Mouse (Mus musculus) neural tube, embryonic 10.5 days (tissue): ENCODE data around the gene Mtor.

Experiments used
- DNase-seq: peaks from one replicate; pipeline ENCODE4 v3.0.0-alpha.2; 2017; ENCODE audit warnings: low spot score; ENCODE audit errors: extremely low spot score

Gene Mtor

GRCm38 (mm10) chr4:148531341-148531740 is 82.9 kb downstream of the Mtor start:
- no peak for DNase-seq

DNA sequence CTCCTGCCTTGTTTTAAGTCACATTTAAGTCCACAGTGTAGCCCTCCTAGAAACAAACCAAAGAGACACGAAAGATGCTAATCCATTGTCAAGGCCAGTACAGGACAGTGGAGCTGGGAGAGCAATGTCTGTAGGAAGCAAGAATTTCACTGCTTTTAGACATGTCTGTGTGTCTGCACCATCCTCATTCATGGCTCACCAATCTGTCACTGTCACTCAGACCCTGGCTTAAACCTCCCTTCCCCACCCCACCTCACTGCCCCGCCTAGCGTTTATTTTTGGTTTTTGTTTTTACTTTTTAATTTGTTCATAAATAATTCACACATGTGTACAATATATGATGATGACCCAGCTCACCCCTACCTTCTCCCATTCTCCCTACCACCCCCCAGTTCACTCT is 84.1 kb downstream of the Mtor start:
- DNase-seq = no peak

GRCm38 (mm10) chr4:148533613-148534328 is 85.4 kb downstream of the Mtor start:
- DNase-seq = no peak

- DNase-seq = no peak
Measured at GRCm38 (mm10) chr4:148535876-148536275, 87.5 kb downstream of the Mtor start.

GRCm38 (mm10) chr4:148549106-148549505 is 100.7 kb downstream of the Mtor start:
- DNase-seq = no peak

- DNase-seq = no peak
Measured at GRCm38 (mm10) chr4:148557766-148558165, 109.4 kb downstream of the Mtor start.

DNA sequence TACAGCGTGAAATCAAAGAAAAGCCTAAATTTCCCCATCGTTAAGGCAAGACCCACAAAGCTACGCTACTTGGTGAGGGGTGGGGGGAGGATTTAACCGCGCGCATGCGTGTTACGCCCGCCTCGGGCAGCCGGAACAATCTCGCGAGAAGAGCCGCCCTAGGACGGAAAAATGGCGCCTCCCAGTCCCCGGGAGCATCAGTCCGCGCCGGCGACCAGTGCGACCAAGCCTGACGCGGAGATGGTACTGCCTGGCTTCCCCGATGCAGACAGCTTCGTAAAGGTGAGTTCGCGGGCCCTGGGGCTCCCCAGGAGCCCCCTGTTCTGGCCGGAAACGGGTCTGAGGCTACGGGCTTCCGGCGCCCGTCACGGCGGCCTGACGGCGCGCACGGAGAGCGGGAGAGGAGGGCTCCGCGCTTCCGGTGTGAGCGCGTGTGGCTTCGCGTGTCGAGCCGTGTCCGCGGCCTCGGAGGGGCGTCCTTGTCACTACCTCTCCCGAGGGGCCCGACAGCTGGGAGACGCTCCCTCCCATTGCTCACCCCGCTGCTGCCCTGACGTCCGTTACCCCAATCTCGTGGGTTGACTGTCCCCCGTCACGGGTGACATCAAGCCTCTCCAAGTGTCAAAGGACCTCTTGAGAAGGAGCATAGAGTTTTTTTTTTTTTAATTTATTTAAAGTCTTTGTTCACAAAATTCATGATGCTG is 110.0 kb downstream of the Mtor start, which contains the start of gene Exosc10:
Exosc10 (plus strand) TSS at position 133 of the 704 bp plus-strand sequence.
- DNase-seq = peak; percentile 88

DNA sequence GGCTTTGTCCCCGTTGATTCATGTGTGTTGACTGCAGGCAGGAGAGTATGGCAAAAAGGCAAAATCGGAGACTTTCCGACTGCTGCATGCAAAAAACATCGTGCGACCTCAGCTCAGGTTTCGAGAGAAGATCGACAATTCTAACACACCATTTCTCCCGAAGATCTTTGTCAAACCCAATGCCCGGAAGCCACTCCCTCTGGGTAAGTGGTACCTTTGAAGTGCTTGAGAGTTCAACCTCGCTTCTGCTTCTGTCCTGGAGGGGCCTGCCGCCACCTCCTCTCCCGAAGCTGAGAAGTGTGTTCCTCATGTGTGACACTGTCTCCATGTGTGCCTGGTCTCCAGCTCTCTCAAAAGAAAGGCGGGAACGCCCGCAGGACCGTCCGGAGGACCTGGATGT is 114.3 kb downstream of the Mtor start:
- no peak for DNase-seq

- DNase-seq = no peak
Measured at GRCm38 (mm10) chr4:148563595-148563994, 115.2 kb downstream of the Mtor start.

GRCm38 (mm10) chr4:148570138-148570537 is 121.7 kb downstream of the Mtor start:
- DNase-seq = no peak

GRCm38 (mm10) chr4:148570693-148571295 is 122.4 kb downstream of the Mtor start:
- DNase-seq = no peak

DNA sequence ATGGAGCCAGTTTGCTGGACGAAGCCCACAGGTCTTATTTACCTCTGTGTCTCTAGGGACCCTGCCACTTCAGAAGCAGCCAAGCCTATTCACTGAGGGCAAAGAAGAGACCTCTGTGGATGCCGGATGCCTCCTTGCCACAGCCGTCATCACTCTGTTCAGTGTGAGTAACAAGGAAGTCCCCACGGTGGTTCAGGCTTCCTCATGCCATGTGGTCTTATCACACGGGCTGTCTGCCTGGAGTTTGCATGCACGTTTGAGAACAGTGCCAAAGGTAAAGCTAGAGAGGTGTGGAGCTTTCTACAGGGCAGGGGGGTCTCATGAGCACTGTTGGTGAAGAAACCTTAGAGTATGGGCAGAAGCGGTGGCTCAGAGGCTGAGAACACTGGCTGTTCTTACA is 124.8 kb downstream of the Mtor start:
- no peak for DNase-seq

GRCm38 (mm10) chr4:148580765-148581164 is 132.4 kb downstream of the Mtor start:
- DNase-seq = no peak

GRCm38 (mm10) chr4:148581422-148581821 is 133.0 kb downstream of the Mtor start:
- no peak for DNase-seq

DNA sequence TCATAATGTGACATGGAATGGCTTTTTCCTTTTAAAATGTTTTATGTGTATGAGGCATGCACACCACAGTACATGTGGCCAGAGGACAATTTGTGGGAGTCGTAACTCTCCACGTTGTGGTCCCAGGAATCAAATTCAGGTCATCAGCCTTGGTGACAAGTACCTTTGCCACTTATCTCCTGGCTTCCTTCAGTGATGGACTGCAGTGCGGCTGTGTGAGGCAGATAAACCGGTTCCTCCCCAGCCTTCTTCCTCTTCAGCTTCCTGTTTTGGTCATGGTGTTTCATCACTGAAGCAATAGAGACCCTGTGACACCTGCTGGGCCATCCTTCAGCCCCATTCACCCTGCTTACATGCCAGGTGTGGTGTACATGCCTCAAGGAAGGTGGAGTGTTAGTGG is 134.8 kb downstream of the Mtor start:
- no peak for DNase-seq

GRCm38 (mm10) chr4:148586648-148587047 is 138.2 kb downstream of the Mtor start:
- no peak for DNase-seq

DNA sequence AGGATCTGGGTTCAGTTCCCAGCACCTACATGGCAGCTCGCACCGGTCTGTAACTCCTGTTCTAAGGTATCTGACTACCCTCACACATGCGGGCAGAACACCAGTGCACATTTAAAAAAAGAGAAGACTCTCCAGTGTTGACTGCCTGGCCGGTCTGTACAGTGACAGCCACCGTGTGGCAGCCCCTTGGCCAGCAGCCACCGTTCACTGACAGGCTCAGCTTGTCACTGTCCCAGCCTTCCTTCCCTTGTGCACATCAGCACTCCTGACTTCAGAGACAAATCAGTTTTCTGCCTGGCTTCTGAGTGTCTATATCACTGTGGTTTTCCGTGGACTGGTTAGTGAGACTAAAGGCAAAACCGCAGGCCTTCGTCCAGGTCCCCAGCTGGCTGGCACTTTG is 140.4 kb downstream of the Mtor start:
- no peak for DNase-seq

GRCm38 (mm10) chr4:148589565-148589964 is 141.2 kb downstream of the Mtor start:
- no peak for DNase-seq

DNA sequence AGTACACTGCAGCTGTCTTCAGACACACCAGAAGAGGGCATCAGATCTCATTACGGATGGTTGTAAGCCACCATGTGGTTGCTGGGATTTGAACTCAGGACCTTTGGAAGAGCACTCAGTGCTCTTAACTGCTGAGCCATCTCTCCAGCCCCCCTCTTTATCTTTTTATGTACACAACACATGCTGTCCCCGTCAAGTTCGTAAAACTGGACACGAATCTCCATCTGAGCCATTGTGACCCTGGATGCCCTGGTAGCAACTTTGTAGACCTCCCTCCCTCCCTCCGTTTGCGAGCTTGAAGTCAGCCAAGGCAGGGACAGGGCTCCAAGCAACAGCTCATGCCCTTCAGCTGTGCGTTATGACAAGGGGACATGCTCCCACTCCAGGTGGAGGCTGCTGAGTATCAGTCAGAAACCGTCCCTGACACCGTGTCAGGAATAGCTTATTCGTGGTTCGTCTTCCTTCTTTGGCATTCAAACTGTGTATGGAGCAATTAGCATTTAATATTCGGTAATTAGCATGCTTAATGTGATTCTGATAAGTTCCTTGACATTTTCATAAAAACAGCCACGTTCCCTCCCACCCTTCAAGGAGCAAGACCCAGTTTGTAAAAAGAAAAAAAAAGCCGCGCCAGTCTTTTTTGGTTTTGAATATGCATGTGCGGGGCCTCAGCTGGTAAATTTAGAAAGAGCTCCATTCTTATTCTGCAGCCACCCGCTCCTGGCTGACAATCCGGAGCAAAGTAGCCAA is 142.2 kb downstream of the Mtor start:
- peak; percentile 55 for DNase-seq

GRCm38 (mm10) chr4:148591171-148591630 is 142.8 kb downstream of the Mtor start, which contains the start of gene Srm:
Gene Srm (plus strand): TSS chr4:148591503.
- peak; percentile 94 for DNase-seq

DNA sequence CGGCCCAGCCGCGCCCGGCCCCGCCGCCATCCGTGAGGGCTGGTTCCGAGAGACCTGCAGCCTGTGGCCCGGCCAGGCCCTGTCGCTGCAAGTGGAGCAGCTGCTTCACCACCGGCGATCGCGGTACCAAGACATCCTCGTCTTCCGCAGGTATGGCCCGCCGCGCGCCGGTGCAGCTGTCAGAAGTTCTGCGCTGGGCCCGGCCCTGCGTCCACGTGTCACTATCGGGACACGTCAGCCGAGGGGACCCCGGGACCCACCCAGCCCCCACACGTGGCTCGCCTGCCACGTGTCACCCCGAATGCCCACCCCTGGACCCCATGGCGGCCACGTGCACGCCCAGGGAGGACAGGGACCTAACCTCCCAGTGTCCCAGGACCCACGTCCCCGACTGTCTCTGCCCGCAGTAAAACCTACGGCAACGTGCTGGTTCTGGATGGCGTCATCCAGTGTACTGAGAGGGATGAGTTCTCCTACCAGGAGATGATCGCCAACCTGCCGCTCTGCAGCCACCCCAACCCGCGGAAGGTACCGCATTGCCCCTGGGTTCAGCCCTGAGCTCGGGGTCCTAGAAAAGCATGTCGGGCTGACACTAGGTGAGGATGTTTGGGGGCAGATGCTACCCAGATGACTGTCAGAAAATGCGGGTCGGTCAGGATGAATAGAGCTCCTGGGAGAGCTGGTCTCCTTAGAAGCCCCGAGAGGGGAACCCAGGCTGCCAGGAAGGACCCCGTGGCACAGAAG is 143.4 kb downstream of the Mtor start:
- peak; percentile 38 for DNase-seq
